Mouse (Mus musculus): ENCODE results near the gene Abhd16b. TPM values are rescaled to one million over a fixed set of nuclear protein-coding genes. Genes with fewer than 3 reads are reported as not detected.
"Not testable (repeated sequence)": the region's sequence is repeated elsewhere in the genome, so short reads cannot be mapped to it uniquely, and the experiment has no call there.

Abhd16b gene
- total RNA-seq, 4 experiments from 2014 or later = not detected

GRCm38 (mm10) chr2:181485741-181486140, 7.3 kb upstream of the Abhd16b start:
- DNase-seq (ENCODE audit: low spot score in 2 of 2) = no peak

GRCm38 (mm10) chr2:181487338-181488277, 5.4 kb upstream of the Abhd16b start:
- DNase-seq (ENCODE audit: low spot score in 2 of 2) = peak in 1 of 2 experiments; percentile 26

- DNase-seq (ENCODE audit: low spot score in 2 of 2) = no peak
Observed at GRCm38 (mm10) chr2:181491432-181492205, 1.4 kb upstream of the Abhd16b start.

GRCm38 (mm10) chr2:181492206-181492605, 800 bp upstream of the Abhd16b start:
- no peak for DNase-seq (ENCODE audit: low spot score in 2 of 2)

- no peak for DNase-seq (ENCODE audit: low spot score in 2 of 2)
Observed at GRCm38 (mm10) chr2:181494266-181494945, 1.4 kb downstream of the Abhd16b start.

- DNase-seq (ENCODE audit: low spot score in 2 of 2) = not testable (repeated sequence)
Observed at GRCm38 (mm10) chr2:181495845-181496244, 2.8 kb downstream of the Abhd16b start.

GRCm38 (mm10) chr2:181496281-181496680, 3.3 kb downstream of the Abhd16b start:
- DNase-seq (ENCODE audit: low spot score in 2 of 2) = peak in 1 of 2 experiments; percentile 44

- DNase-seq (ENCODE audit: low spot score in 2 of 2) = peak; percentile 81 to 88
Observed at GRCm38 (mm10) chr2:181496831-181497547, 4.0 kb downstream of the Abhd16b start, which contains the start of gene Tpd52l2. Gene Tpd52l2 (plus strand): TSS chr2:181497142.

- DNase-seq (ENCODE audit: low spot score in 2 of 2) = peak; percentile 35 to 66
Observed at GRCm38 (mm10) chr2:181497548-181497875, 4.5 kb downstream of the Abhd16b start.

GRCm38 (mm10) chr2:181498644-181499043, 5.6 kb downstream of the Abhd16b start:
- DNase-seq (ENCODE audit: low spot score in 2 of 2) = no peak

- DNase-seq (ENCODE audit: low spot score in 2 of 2) = no peak
Observed at GRCm38 (mm10) chr2:181509191-181509590, 16.2 kb downstream of the Abhd16b start.

GRCm38 (mm10) chr2:181511231-181511630, 18.2 kb downstream of the Abhd16b start:
- DNase-seq (ENCODE audit: low spot score in 2 of 2) = no peak

GRCm38 (mm10) chr2:181519201-181519600, 26.2 kb downstream of the Abhd16b start:
- no peak for DNase-seq (ENCODE audit: low spot score in 2 of 2)

- peak; percentile 95 to 98 for DNase-seq (ENCODE audit: low spot score in 2 of 2)
Observed at GRCm38 (mm10) chr2:181520118-181520935, 27.3 kb downstream of the Abhd16b start, which contains the start of gene Dnajc5. Gene Dnajc5 (plus strand): TSS chr2:181520485.

GRCm38 (mm10) chr2:181520936-181521227, 27.9 kb downstream of the Abhd16b start:
- DNase-seq (ENCODE audit: low spot score in 2 of 2) = no peak

- DNase-seq (ENCODE audit: low spot score in 2 of 2) = no peak
Observed at GRCm38 (mm10) chr2:181521491-181521890, 28.5 kb downstream of the Abhd16b start.

GRCm38 (mm10) chr2:181522811-181523210, 29.8 kb downstream of the Abhd16b start:
- DNase-seq (ENCODE audit: low spot score in 2 of 2) = peak in 1 of 2 experiments; percentile 5

GRCm38 (mm10) chr2:181525526-181525925, 32.5 kb downstream of the Abhd16b start:
- DNase-seq (ENCODE audit: low spot score in 2 of 2) = no peak

GRCm38 (mm10) chr2:181529076-181529475, 36.1 kb downstream of the Abhd16b start:
- DNase-seq (ENCODE audit: low spot score in 2 of 2) = no peak

- no peak for DNase-seq (ENCODE audit: low spot score in 2 of 2)
Observed at GRCm38 (mm10) chr2:181532589-181532988, 39.6 kb downstream of the Abhd16b start.
